Mouse (Mus musculus): Measurements from ENCODE around the gene Ppfia1.

The Ppfia1 gene

GRCm38 (mm10) chr7:144553237-144554122 is at the start of gene Ppfia1:
TSS of gene Ppfia1 (minus strand) at chr7:144553729.
- peak; percentile 47; the same call in 1 of the 2 replicates for TF ChIP-seq GATA4 (IDR thresholded peaks at IDR 0.05; ENCODE audit: insufficient replicate concordance, low read length)

GRCm38 (mm10) chr7:144600333-144600900 is 46.9 kb upstream of the Ppfia1 start:
- TF ChIP-seq GATA4 (IDR thresholded peaks at IDR 0.05; ENCODE audit: insufficient replicate concordance, low read length): no peak

GRCm38 (mm10) chr7:144589508-144589907 is 36.0 kb upstream of the Ppfia1 start:
- TF ChIP-seq GATA4 (IDR thresholded peaks at IDR 0.05; ENCODE audit: insufficient replicate concordance, low read length): no peak

- no peak for TF ChIP-seq GATA4 (IDR thresholded peaks at IDR 0.05; ENCODE audit: insufficient replicate concordance, low read length)
Observed at GRCm38 (mm10) chr7:144587291-144587690, 33.8 kb upstream of the Ppfia1 start.

GRCm38 (mm10) chr7:144585648-144586047 is 32.1 kb upstream of the Ppfia1 start:
- no peak for TF ChIP-seq GATA4 (IDR thresholded peaks at IDR 0.05; ENCODE audit: insufficient replicate concordance, low read length)

GRCm38 (mm10) chr7:144583619-144584018 is 30.1 kb upstream of the Ppfia1 start:
- no peak for TF ChIP-seq GATA4 (IDR thresholded peaks at IDR 0.05; ENCODE audit: insufficient replicate concordance, low read length)

GRCm38 (mm10) chr7:144582284-144582980 is 28.9 kb upstream of the Ppfia1 start, which contains the start of gene Fadd:
TSS of gene Fadd (minus strand) at chr7:144582463.
- TF ChIP-seq GATA4 (IDR thresholded peaks at IDR 0.05; ENCODE audit: insufficient replicate concordance, low read length): no peak

GRCm38 (mm10) chr7:144581559-144582283 is 28.2 kb upstream of the Ppfia1 start:
- TF ChIP-seq GATA4 (IDR thresholded peaks at IDR 0.05; ENCODE audit: insufficient replicate concordance, low read length): peak; percentile 87; the same call in 1 of the 2 replicates

GRCm38 (mm10) chr7:144577876-144578275 is 24.3 kb upstream of the Ppfia1 start:
- no peak for TF ChIP-seq GATA4 (IDR thresholded peaks at IDR 0.05; ENCODE audit: insufficient replicate concordance, low read length)

GRCm38 (mm10) chr7:144572234-144572633 is 18.7 kb upstream of the Ppfia1 start:
- TF ChIP-seq GATA4 (IDR thresholded peaks at IDR 0.05; ENCODE audit: insufficient replicate concordance, low read length): no peak

GRCm38 (mm10) chr7:144571598-144571997 is 18.1 kb upstream of the Ppfia1 start:
- TF ChIP-seq GATA4 (IDR thresholded peaks at IDR 0.05; ENCODE audit: insufficient replicate concordance, low read length): no peak

GRCm38 (mm10) chr7:144569428-144569827 is 15.9 kb upstream of the Ppfia1 start:
- no peak for TF ChIP-seq GATA4 (IDR thresholded peaks at IDR 0.05; ENCODE audit: insufficient replicate concordance, low read length)

GRCm38 (mm10) chr7:144568091-144568490 is 14.6 kb upstream of the Ppfia1 start:
- no peak for TF ChIP-seq GATA4 (IDR thresholded peaks at IDR 0.05; ENCODE audit: insufficient replicate concordance, low read length)

GRCm38 (mm10) chr7:144566921-144567682 is 13.6 kb upstream of the Ppfia1 start:
- no peak for TF ChIP-seq GATA4 (IDR thresholded peaks at IDR 0.05; ENCODE audit: insufficient replicate concordance, low read length)

All from liver, adult (tissue).